Mouse (Mus musculus) heart, postnatal 0 days (tissue): ENCODE measurements around the gene Tmx4. TPM values are rescaled to one million over a fixed set of nuclear protein-coding genes. Genes with fewer than 3 reads are reported as not detected.

ENCODE experiments used
- ATAC-seq: fragments of 200-750 bp; cut with Nextera tagmentation; 2 replicates; pipeline ENCODE4 v1.8.0; 2017; ENCODE audit warnings: low read depth, moderate number of reproducible peaks, moderate library complexity; ENCODE audit not compliant: insufficient read depth
- DNase-seq: peaks from one replicate; pipeline ENCODE4 v3.0.0-alpha.2; 2016; ENCODE audit warnings: low spot score
- H3K27ac ChIP-seq: fragments of 300-500 bp; sonication (generic); 2 replicates; pipeline ENCODE4 v1.5.1; 2014; ENCODE audit warnings: low read depth, mild to moderate bottlenecking
- H3K27me3 ChIP-seq: fragments of 300-500 bp; sonication (generic); 2 replicates; pipeline ENCODE4 v1.6.1; 2014; ENCODE audit warnings: low read length, mixed read lengths; ENCODE audit not compliant: control insufficient read depth, insufficient read depth
- H3K36me3 ChIP-seq: fragments of 300-500 bp; sonication (generic); replicated peaks from 2 replicates; pipeline ENCODE4 v1.6.1; 2014; ENCODE audit warnings: low read length, mixed read lengths; ENCODE audit not compliant: control insufficient read depth, insufficient read depth
- H3K4me1 ChIP-seq: fragments of 300-500 bp; sonication (generic); 2 replicates; pipeline ENCODE4 v1.6.1; 2014; ENCODE audit warnings: antibody characterized with exemption; ENCODE audit not compliant: control insufficient read depth, insufficient read depth
- H3K4me2 ChIP-seq: fragments of 300-500 bp; sonication (generic); 2 replicates; pipeline ENCODE4 v1.6.1; 2014; ENCODE audit warnings: low read depth, mild to moderate bottlenecking, low read length, moderate library complexity
- H3K4me3 ChIP-seq: fragments of 300-500 bp; sonication (generic); 2 replicates; pipeline ENCODE4 v1.5.1; 2014; ENCODE audit warnings: low read depth, low read length
- H3K9ac ChIP-seq: fragments of 300-500 bp; sonication (generic); replicated peaks from 2 replicates; pipeline ENCODE4 v1.6.1; 2014; ENCODE audit warnings: low read depth, low read length, mixed read lengths
- H3K9me3 ChIP-seq: fragments of 300-500 bp; sonication (generic); replicated peaks from 2 replicates; pipeline ENCODE4 v1.6.1; 2016; ENCODE audit warnings: low read length; ENCODE audit not compliant: control insufficient read depth
- CTCF ChIP-seq: IDR thresholded peaks from 2 replicates; pipeline ENCODE4 v1.5.1; 2016; ENCODE audit warnings: antibody characterized with exemption, control low read depth, low read depth
- EP300 ChIP-seq: IDR thresholded peaks from 2 replicates; pipeline ENCODE4 v1.6.1; 2016; ENCODE audit warnings: antibody characterized with exemption, low read depth
- WGBS: fragments of 180-500 bp; shearing (Covaris S2); extraction: QIAGEN DNeasy Blood & Tissue Kit; methylation state at CpG from one replicate; pipeline ENCODE4 v1.1.7; 2014; 5-methylcytosine and 5-hydroxymethylcytosine counted together
- polyA plus RNA-seq: library from polyadenylated mRNA; unstranded; fragments of >200 nt; fragmentation: Nextera tagmentation; extraction: Ambion mirVana; gene quantifications from 2 replicates; pipeline ENCODE4 v1.2.1, GENCODE M21; 2015
- total RNA-seq: library from RNA; depleted of rRNA; stranded (reverse); fragments of >200 nt; gene quantifications from 2 replicates; pipeline ENCODE4 v1.2.3, GENCODE M21; 2014; ENCODE audit warnings: low replicate concordance; rRNA removed

Gene Tmx4
- total and polyA plus RNA-seq, 2 experiments from 2014 or later = 29.2 to 37.2 TPM

DNA sequence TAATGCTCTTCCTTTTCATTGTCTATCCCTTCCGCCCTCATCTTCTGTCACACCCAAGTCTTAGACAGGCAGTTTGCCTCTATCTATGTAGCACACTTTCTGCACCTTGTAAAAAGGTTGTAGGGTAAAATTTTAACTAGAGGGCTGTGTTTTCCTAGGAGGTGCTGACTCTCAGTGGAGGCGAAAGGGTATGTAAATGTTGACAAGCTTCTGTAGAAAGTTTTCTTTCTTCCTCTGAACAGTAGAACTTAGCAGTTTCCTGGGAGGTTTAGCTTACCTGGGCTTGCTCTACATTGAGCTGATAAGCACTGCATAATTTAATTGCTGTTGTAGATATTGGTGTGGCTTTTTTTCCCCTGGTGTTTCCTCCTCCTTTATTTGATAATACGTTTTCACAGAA lies 84.5 kb downstream of the Tmx4 start:
- Histone ChIP-seq H3K27ac (no peak overlapping the region), H3K4me1 (no peaks in the 10 kb centered on the region), H3K9ac (no peak overlapping the region), H3K36me3 (no peaks in the 10 kb centered on the region), H3K9me3 (no peaks in the 10 kb centered on the region; the same call in 1 of the 2 replicates), H3K4me2 (no peak overlapping the region), H3K4me3 (no peak overlapping the region), H3K27me3 (no peaks in the 10 kb centered on the region)
- WGBS = 80% methylated on average over 3 of the region's 3 CpGs
- DNase-seq (no peak), ATAC-seq (no peak)
- TF ChIP-seq CTCF (no peak), EP300 (no peak)

DNA sequence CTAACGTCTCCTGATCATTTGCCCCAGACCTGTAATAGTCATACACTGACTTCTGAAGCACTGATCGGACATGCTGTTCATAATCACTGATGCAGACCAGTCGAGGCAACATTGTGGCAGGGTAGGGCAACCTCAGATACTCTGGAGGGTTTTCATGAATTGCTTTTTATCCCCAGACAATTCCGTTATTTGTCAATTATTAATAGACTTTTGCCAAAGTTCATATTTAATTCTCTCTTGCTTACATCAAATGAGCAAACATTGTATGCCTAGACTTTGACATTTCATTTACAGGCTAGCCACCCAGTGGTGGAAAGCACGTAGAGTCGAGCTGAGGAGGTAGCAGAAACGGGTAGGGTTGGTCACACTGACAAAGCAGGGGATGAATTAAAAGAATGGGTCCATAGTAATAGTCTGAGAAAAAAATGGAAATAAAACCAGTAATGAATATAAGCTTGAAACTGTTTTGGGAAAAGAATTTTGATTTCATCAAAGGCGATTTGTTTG lies 89.7 kb downstream of the Tmx4 start, which contains the start of gene Hao1:
Gene Hao1, minus strand, starts transcription at position 148 of the 507 bp plus-strand sequence.
- Histone ChIP-seq H3K4me3 (no peak within 1 kb of the TSS), H3K36me3 (no peaks in the 10 kb centered on the region), H3K9me3 (no peaks in the 10 kb centered on the region), H3K4me1 (no peaks in the 10 kb centered on the region), H3K4me2 (no peak within 1 kb of the TSS), H3K9ac (no peak within 1 kb of the TSS), H3K27ac (no peak within 1 kb of the TSS), H3K27me3 (no peaks in the 10 kb centered on the region)
- WGBS = 75% methylated on average over 8 of the region's 8 CpGs
- TF ChIP-seq CTCF = no peak
- no peak for TF ChIP-seq EP300
- DNase-seq (no peak), ATAC-seq (no peak)

GRCm38 (mm10) chr2:134552358-134552757 lies 91.6 kb downstream of the Tmx4 start:
- H3K27ac ChIP-seq = no peak overlapping the region
- no peak overlapping the region for H3K4me3 ChIP-seq
- H3K4me1 ChIP-seq = no peaks in the 10 kb centered on the region
- H3K9me3 ChIP-seq = no peaks in the 10 kb centered on the region
- H3K9ac ChIP-seq = no peak overlapping the region
- TF ChIP-seq EP300 (no peak), CTCF (no peak)
- ATAC-seq (no peak), DNase-seq (no peak)
- no peaks in the 10 kb centered on the region for H3K36me3 ChIP-seq
- no peak overlapping the region for H3K4me2 ChIP-seq
- H3K27me3 ChIP-seq = no peaks in the 10 kb centered on the region

GRCm38 (mm10) chr2:134549770-134550169 lies 94.2 kb downstream of the Tmx4 start:
- Histone ChIP-seq H3K4me2 (no peak overlapping the region), H3K27me3 (no peaks in the 10 kb centered on the region), H3K9ac (no peak overlapping the region), H3K36me3 (no peaks in the 10 kb centered on the region), H3K9me3 (no peaks in the 10 kb centered on the region), H3K4me1 (no peaks in the 10 kb centered on the region), H3K4me3 (no peak overlapping the region), H3K27ac (no peak overlapping the region)
- 20% methylated on average over 4 of the region's 4 CpGs for WGBS
- DNase-seq = peak; percentile 34
- ATAC-seq = no peak
- TF ChIP-seq EP300 = no peak
- TF ChIP-seq CTCF = peak; percentile 78

DNA sequence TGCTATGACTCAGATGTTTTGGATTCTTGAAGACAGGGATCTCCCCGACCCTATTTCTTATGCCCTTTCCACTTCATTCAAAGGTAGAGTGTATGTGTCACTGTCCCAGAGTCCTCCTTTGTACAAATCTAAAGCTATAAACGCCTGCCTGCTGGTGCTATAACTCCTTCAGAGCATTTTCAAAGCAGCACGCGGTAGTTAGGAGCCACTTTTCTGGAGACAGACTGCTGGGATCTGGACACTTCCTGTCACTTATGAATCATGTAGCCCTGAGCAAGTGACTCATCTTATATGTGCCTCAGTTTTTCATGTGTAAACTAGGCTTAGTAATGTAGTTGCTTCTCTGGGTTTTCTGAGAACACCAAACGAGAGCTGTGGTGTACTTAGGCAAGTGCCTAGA lies 98.8 kb downstream of the Tmx4 start:
- no peak overlapping the region for H3K9ac ChIP-seq
- H3K4me3 ChIP-seq = no peak overlapping the region
- 56% methylated on average over 5 of the region's 5 CpGs for WGBS
- TF ChIP-seq EP300 (no peak), CTCF (no peak)
- no peaks in the 10 kb centered on the region for H3K27me3 ChIP-seq
- H3K4me2 ChIP-seq = no peak overlapping the region
- H3K9me3 ChIP-seq = no peaks in the 10 kb centered on the region
- H3K27ac ChIP-seq = no peak overlapping the region
- no peaks in the 10 kb centered on the region for H3K4me1 ChIP-seq
- ATAC-seq = no peak
- no peaks in the 10 kb centered on the region for H3K36me3 ChIP-seq
- DNase-seq = no peak

GRCm38 (mm10) chr2:134544321-134545065 lies 99.5 kb downstream of the Tmx4 start:
- ATAC-seq (no peak), DNase-seq (no peak)
- H3K9me3 ChIP-seq = no peaks in the 10 kb centered on the region
- H3K4me2 ChIP-seq = no peak overlapping the region
- no peaks in the 10 kb centered on the region for H3K27me3 ChIP-seq
- no peaks in the 10 kb centered on the region for H3K4me1 ChIP-seq
- no peak overlapping the region for H3K27ac ChIP-seq
- no peaks in the 10 kb centered on the region for H3K36me3 ChIP-seq
- H3K9ac ChIP-seq = no peak overlapping the region
- H3K4me3 ChIP-seq = no peak overlapping the region
- 61% methylated on average over 8 of the region's 8 CpGs for WGBS
- TF ChIP-seq EP300 = no peak
- TF ChIP-seq CTCF = no peak

Other genes starting within 250 kb of the Tmx4 start
- gene Hao1, start 89.8 kb downstream of the Tmx4 start, total RNA-seq = not detected in 2 replicates
- 0.07 and 0.11 TPM in 2 replicates for gene Hao1, start 89.8 kb downstream of the Tmx4 start, polyA plus RNA-seq
- 3.5 and 11.8 TPM in 2 replicates for gene Plcb1, start 141.9 kb upstream of the Tmx4 start, total RNA-seq
- gene Plcb1, start 141.9 kb upstream of the Tmx4 start, polyA plus RNA-seq = 3.4 and 3.5 TPM in 2 replicates